Mouse (Mus musculus): Measurements from ENCODE around the gene Trim11.

DNA sequence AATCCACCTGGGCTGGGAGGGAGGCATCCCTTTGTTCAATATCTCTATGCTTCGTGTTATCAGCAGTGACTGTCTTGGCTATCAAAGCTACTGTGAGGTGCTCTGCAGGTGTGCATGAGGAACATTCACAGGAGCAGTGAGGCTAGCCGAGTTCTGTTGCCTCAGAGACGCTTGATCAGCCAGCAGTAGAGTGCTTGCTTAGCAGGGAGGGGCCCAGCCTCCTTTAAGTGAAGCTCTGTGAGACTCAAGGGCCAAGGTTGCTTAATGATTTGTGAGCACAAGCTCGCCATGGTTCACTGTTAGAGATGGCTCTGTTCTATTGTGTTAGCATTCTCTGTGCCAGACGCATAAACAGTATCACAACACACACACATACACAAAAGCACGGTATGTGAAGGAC, 8.2 kb upstream of the Trim11 start:
- TF ChIP-seq CTCF (IDR thresholded peaks at IDR 0.05) = no peak
- TF ChIP-seq EP300 (IDR thresholded peaks at IDR 0.05; ENCODE audit: insufficient read depth, low read depth, low read length) = no peak
- TF ChIP-seq POLR2A (IDR thresholded peaks at IDR 0.05; ENCODE audit: insufficient read depth, low read depth, low read length) = no peak

Data from heart, adult 2 months (tissue).